Mouse (Mus musculus) ES-Bruce4 (cell line): ENCODE measurements around the gene Sqstm1.

ENCODE experiments used
- CTCF ChIP-seq: IDR thresholded peaks from one replicate; pipeline ENCODE4 v1.8.1; 2011; ENCODE audit warnings: low read depth, low read length
- EP300 ChIP-seq: IDR thresholded peaks from 2 replicates; pipeline ENCODE4 v1.6.1; 2011; ENCODE audit warnings: low read depth, low read length; ENCODE audit not compliant: insufficient read depth

GRCm38 (mm10) chr11:50253393-50253792 is 42.8 kb upstream of the Sqstm1 start:
- TF ChIP-seq EP300 (no peak), CTCF (no peak)
